Comparison of ENCODE assay signal across 17 mouse cellular contexts in genomic region chr10:60937517-60937866, GRCm38 (mm10).
DNase-seq lines count a peak whose midpoint lies in the region; ATAC-seq and TF ChIP-seq lines count a peak whose summit lies in the region.
"Had no signal": no experiment of that assay in that cellular context is flagged by ENCODE, and none has a peak within 500 bp of the region (broad histone marks: within the 10 kb centered on the region; RNA-seq: fewer than 3 reads in every experiment).

No protein-coding gene starts in this region.

- 45% methylated on average over 7 of the region's 7 CpGs for WGBS in heart, embryonic 10.5 days
- WGBS in lung, postnatal 0 days, result 35% methylated on average over 7 of the region's 7 CpGs
- WGBS in hindbrain, embryonic 15.5 days, result 46% methylated on average over 7 of the region's 7 CpGs
- 23% methylated on average over 7 of the region's 7 CpGs for WGBS in midbrain, embryonic 16.5 days

- intact Hi-C loops in left cerebral cortex, postnatal 14 days (cut with DNase I), result no loop called here

- H3K9ac ChIP-seq in lung, postnatal 0 days (replicated peaks; ENCODE audit: low read depth), result no peak overlapping the region
- H3K9ac ChIP-seq in hindbrain, embryonic 15.5 days, result no peak overlapping the region
- H3K9ac ChIP-seq in midbrain, embryonic 16.5 days (ENCODE audit: low read depth, low read length), result no peak overlapping the region
- H3K9ac ChIP-seq: embryonic facial prominence, embryonic 12.5 days; liver, embryonic 12.5 days had no signal

- H3K36me3 ChIP-seq in heart, embryonic 10.5 days, result no peaks in the 10 kb centered on the region
- no peaks in the 10 kb centered on the region for H3K36me3 ChIP-seq in lung, postnatal 0 days (ENCODE audit: insufficient read depth, low read length)
- no peaks in the 10 kb centered on the region for H3K36me3 ChIP-seq in hindbrain, embryonic 15.5 days
- no peaks in the 10 kb centered on the region for H3K36me3 ChIP-seq in midbrain, embryonic 16.5 days (ENCODE audit: control insufficient read depth, insufficient read depth, low read length)
- H3K36me3 ChIP-seq: embryonic facial prominence, embryonic 12.5 days; liver, embryonic 12.5 days had no signal

- no peak overlapping the region for H3K4me2 ChIP-seq in lung, postnatal 0 days (replicated peaks; ENCODE audit: low read depth, low read length)
- no peak overlapping the region for H3K4me2 ChIP-seq in hindbrain, embryonic 15.5 days
- H3K4me2 ChIP-seq in midbrain, embryonic 16.5 days (ENCODE audit: low read length), result no peak overlapping the region
- H3K4me2 ChIP-seq: embryonic facial prominence, embryonic 12.5 days; liver, embryonic 12.5 days had no signal

- DNase-seq in heart, embryonic 10.5 days (ENCODE audit: low spot score), result no peak
- DNase-seq in heart, adult 8-10 months (ENCODE audit: low spot score), result no peak
- DNase-seq in lung, postnatal 0 days (ENCODE audit: low spot score), result peak; percentile 12
- DNase-seq in lung, postnatal 14 days, result no peak
- no peak for DNase-seq in right cerebral cortex, adult 18-20 months
- no peak for DNase-seq in left cerebral cortex, postnatal 14 days (ENCODE audit: low spot score in 2 of 2)
- DNase-seq: B cell, adult 2 months; cerebellum, adult 18-20 months; heart, adult 2 months; kidney, postnatal 14 days; right cerebral cortex, postnatal 14 days had no signal

- peaks cover 61% of the 10 kb centered on the region for H3K4me1 ChIP-seq in heart, embryonic 10.5 days
- H3K4me1 ChIP-seq in lung, postnatal 0 days (ENCODE audit: insufficient read depth, low read depth, low read length), result peaks cover 4% of the 10 kb centered on the region; the same call in 1 of the 2 replicates
- H3K4me1 ChIP-seq in hindbrain, embryonic 15.5 days (replicated peaks), result peaks cover 45% of the 10 kb centered on the region
- H3K4me1 ChIP-seq in midbrain, embryonic 16.5 days (ENCODE audit: control insufficient read depth, insufficient read depth, low read length), result peaks cover 11% of the 10 kb centered on the region
- H3K4me1 ChIP-seq: embryonic facial prominence, embryonic 12.5 days had no signal

- no peak for TF ChIP-seq CTCF in lung, postnatal 0 days (IDR thresholded peaks at IDR 0.05)

- ATAC-seq in lung, postnatal 0 days, result no peak
- ATAC-seq in hindbrain, embryonic 15.5 days (ENCODE audit: low FRiP score, low read depth), result peak; percentile 39; the same call in 1 of the 2 replicates
- ATAC-seq in midbrain, embryonic 16.5 days, result peak; percentile 44
- ATAC-seq: intestine, embryonic 16.5 days; liver, embryonic 12.5 days had no signal

- no peak overlapping the region for H3K4me3 ChIP-seq in heart, embryonic 10.5 days
- no peak overlapping the region for H3K4me3 ChIP-seq in lung, postnatal 0 days (ENCODE audit: low read depth, low read length)
- H3K4me3 ChIP-seq in hindbrain, embryonic 15.5 days, result no peak overlapping the region
- H3K4me3 ChIP-seq in midbrain, embryonic 16.5 days (ENCODE audit: low read depth, low read length), result no peak overlapping the region
- H3K4me3 ChIP-seq: embryonic facial prominence, embryonic 12.5 days; heart, adult 2 months; liver, embryonic 12.5 days; myocyte had no signal

- TF ChIP-seq EP300 in lung, postnatal 0 days (IDR thresholded peaks at IDR 0.05), result no peak

- peaks cover 12% of the 10 kb centered on the region; the same call in 1 of the 2 replicates for H3K27me3 ChIP-seq in heart, embryonic 10.5 days (ENCODE audit: insufficient read depth, poor library complexity, severe bottlenecking)
- no peaks in the 10 kb centered on the region for H3K27me3 ChIP-seq in lung, postnatal 0 days (replicated peaks; ENCODE audit: insufficient read depth, low read length)
- H3K27me3 ChIP-seq in hindbrain, embryonic 15.5 days, result 0 out of 2 replicates have a peak, but pooled peaks cover 2% of the 10 kb centered on the region
- no peaks in the 10 kb centered on the region for H3K27me3 ChIP-seq in midbrain, embryonic 16.5 days (ENCODE audit: control insufficient read depth, insufficient read depth, low read depth, low read length)

- no peaks in the 10 kb centered on the region for H3K9me3 ChIP-seq in heart, embryonic 10.5 days
- H3K9me3 ChIP-seq in lung, postnatal 0 days (ENCODE audit: low read length), result no peaks in the 10 kb centered on the region
- no peaks in the 10 kb centered on the region for H3K9me3 ChIP-seq in hindbrain, embryonic 15.5 days
- H3K9me3 ChIP-seq in midbrain, embryonic 16.5 days (replicated peaks; ENCODE audit: control insufficient read depth, low read length, poor library complexity, severe bottlenecking), result no peaks in the 10 kb centered on the region
- H3K9me3 ChIP-seq: embryonic facial prominence, embryonic 12.5 days; liver, embryonic 12.5 days had no signal

- H3K27ac ChIP-seq in heart, embryonic 10.5 days, result peak overlapping the region; percentile 52
- H3K27ac ChIP-seq in lung, postnatal 0 days (ENCODE audit: low read length), result no peak overlapping the region
- H3K27ac ChIP-seq in hindbrain, embryonic 15.5 days (replicated peaks), result no peak overlapping the region
- H3K27ac ChIP-seq in midbrain, embryonic 16.5 days (ENCODE audit: low read length), result no peak overlapping the region
- H3K27ac ChIP-seq: embryonic facial prominence, embryonic 12.5 days; heart, adult 2 months; liver, embryonic 12.5 days had no signal
